Mouse (Mus musculus) layer of hippocampus, adult 9-10 months (tissue): Measurements from ENCODE around the gene Cldn34d.

Experiments used
- DNase-seq: peaks from one replicate; pipeline ENCODE4 v3.0.0; 2022; ENCODE audit warnings: low spot score

Cldn34d gene

DNA sequence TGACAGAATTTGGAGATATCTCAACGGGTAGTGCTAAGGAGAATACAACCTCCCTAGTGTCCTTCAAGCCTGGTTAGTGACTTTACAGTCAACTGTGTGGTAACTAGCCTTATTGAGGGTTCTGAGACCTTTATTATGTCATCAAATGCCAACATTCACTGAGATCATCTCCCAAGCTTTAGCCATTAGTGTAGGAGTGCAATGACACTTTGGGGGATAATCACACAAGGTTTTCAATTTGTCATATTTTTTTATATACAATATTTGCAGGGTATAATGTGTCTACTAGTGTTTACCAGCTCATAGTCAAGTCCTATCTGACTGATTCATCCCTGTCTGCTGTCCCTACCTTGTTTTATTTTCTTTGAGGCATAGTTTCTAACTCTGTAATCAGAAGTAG is at the start of gene Cldn34d:
TSS of gene Cldn34d (minus strand) at position 101 of the 400 bp plus-strand sequence.
- DNase-seq = no peak

- DNase-seq = no peak
Observed at GRCm38 (mm10) chrX:76598459-76599206, 4.1 kb downstream of the Cldn34d start.
